Mouse (Mus musculus): ENCODE data around the gene Rreb1. TPM values are rescaled to one million over a fixed set of nuclear protein-coding genes. Genes with fewer than 3 reads are reported as not detected.

Rreb1 gene
- polyA plus RNA-seq, 1 experiment from 2014 or later = 9.0 TPM

DNA sequence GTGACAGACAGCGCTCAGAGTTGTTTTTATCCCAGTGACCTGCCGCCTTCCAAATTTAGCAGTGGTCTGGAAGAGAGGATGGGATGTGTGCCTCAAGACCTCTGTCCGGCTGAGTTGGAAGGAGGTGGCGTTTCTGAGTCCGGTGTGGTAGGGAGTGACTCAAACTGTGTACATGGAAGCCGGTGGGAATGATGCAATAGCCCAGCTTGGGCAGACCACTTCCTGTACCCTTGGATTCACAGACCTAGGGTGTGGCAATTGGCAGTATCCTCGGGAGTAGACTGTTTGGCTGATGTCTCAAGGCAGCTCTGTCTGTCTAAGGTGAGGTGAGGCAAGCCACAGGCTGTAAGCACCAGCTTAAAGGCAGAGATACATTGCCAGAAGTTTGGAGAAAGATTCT is 6.0 kb downstream of the Rreb1 start:
- no peaks in the 10 kb centered on the region; the same call in 1 of the 2 replicates for H3K4me1 ChIP-seq (replicated peaks; ENCODE audit: insufficient read depth, low read length)
- no peaks in the 10 kb centered on the region for H3K36me3 ChIP-seq (ENCODE audit: insufficient read depth, low read length)
- H3K9ac ChIP-seq (ENCODE audit: low read depth, low read length) = no peak overlapping the region
- no peak overlapping the region for H3K27ac ChIP-seq
- no peaks in the 10 kb centered on the region for H3K9me3 ChIP-seq (replicated peaks; ENCODE audit: low read length)
- ATAC-seq (replicated peaks; ENCODE audit: low FRiP score, low read depth) = no peak
- H3K4me2 ChIP-seq (ENCODE audit: low read length) = no peak overlapping the region
- no peak overlapping the region for H3K4me3 ChIP-seq (replicated peaks; ENCODE audit: low read depth, low read length)
- TF ChIP-seq CTCF (IDR thresholded peaks at IDR 0.05; ENCODE audit: low read depth) = no peak
- WGBS = 73% methylated on average over 7 of the region's 7 CpGs
- no peak for DNase-seq (ENCODE audit: low spot score)
- H3K27me3 ChIP-seq (ENCODE audit: insufficient read depth, low read length) = no peaks in the 10 kb centered on the region

DNA sequence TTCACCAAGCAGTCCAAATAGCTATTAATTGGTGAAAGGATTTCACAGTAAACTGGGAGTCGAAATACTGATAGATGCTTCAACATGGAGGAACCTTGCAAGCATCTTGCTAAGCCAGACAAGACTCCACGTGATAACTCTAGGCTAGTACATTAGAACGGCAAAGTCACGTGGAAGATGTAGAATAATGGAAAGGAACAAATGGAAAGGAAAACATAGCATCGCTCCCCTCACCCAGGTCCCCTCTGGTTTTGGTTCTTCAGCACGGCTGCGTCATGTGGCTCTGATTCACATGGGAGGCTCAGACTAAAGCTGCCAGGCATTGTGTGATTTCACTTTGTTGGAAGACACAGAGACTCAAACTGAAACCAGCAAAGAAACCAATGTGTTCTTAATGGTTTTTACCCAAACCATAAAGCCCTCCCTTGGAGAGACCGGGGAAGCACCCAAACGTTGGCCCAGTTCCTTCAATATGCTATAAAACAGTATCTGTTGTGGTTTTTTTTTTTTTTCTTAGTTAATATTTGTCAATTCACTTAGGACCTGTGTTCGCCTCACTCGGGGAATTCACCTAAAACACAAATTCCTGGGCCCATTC is 14.6 kb downstream of the Rreb1 start:
- Histone ChIP-seq H3K27ac (no peak overlapping the region), H3K4me1 (replicated peaks; ENCODE audit: insufficient read depth, low read length) (no peaks in the 10 kb centered on the region), H3K36me3 (ENCODE audit: insufficient read depth, low read length) (no peaks in the 10 kb centered on the region), H3K4me3 (replicated peaks; ENCODE audit: low read depth, low read length) (no peak overlapping the region), H3K27me3 (ENCODE audit: insufficient read depth, low read length) (no peaks in the 10 kb centered on the region), H3K9ac (ENCODE audit: low read depth, low read length) (no peak overlapping the region), H3K9me3 (replicated peaks; ENCODE audit: low read length) (no peaks in the 10 kb centered on the region), H3K4me2 (ENCODE audit: low read length) (no peak overlapping the region)
- ATAC-seq (replicated peaks; ENCODE audit: low FRiP score, low read depth) (no peak), DNase-seq (ENCODE audit: low spot score) (no peak)
- 87% methylated on average over 11 of the region's 11 CpGs for WGBS
- TF ChIP-seq CTCF (IDR thresholded peaks at IDR 0.05; ENCODE audit: low read depth) = no peak

DNA sequence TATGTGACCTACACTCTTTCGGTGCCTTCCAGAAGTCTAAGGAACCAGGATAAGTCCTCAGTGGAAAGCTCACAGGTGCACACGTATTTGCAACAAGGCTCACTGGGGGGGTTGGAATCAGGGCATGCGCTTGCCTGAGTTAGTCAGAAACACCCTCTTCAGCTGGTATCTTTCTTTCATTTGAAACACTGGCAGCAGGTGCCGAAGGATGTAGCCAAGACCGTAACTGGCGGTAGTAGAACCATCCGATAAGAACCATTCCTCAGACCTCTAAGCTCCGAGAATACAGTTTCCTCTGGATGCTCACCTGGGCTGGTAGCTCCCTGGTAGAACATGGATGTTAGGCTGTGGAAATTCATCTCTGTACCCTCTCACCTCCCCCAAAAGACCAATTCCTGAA is 20.6 kb downstream of the Rreb1 start:
- Histone ChIP-seq H3K27me3 (ENCODE audit: insufficient read depth, low read length) (no peaks in the 10 kb centered on the region), H3K9ac (ENCODE audit: low read depth, low read length) (no peak overlapping the region), H3K4me1 (replicated peaks; ENCODE audit: insufficient read depth, low read length) (no peaks in the 10 kb centered on the region), H3K4me3 (replicated peaks; ENCODE audit: low read depth, low read length) (no peak overlapping the region), H3K36me3 (ENCODE audit: insufficient read depth, low read length) (no peaks in the 10 kb centered on the region), H3K27ac (no peak overlapping the region), H3K4me2 (ENCODE audit: low read length) (no peak overlapping the region), H3K9me3 (replicated peaks; ENCODE audit: low read length) (no peaks in the 10 kb centered on the region)
- WGBS = 94% methylated on average over 8 of the region's 8 CpGs
- no peak for TF ChIP-seq CTCF (IDR thresholded peaks at IDR 0.05; ENCODE audit: low read depth)
- DNase-seq (ENCODE audit: low spot score) = no peak
- ATAC-seq (replicated peaks; ENCODE audit: low FRiP score, low read depth) = no peak

GRCm38 (mm10) chr13:37799413-37799812 is 21.2 kb downstream of the Rreb1 start:
- no peak for TF ChIP-seq CTCF (IDR thresholded peaks at IDR 0.05; ENCODE audit: low read depth)
- ATAC-seq (replicated peaks; ENCODE audit: low FRiP score, low read depth) (no peak), DNase-seq (ENCODE audit: low spot score) (no peak)
- no peaks in the 10 kb centered on the region for H3K36me3 ChIP-seq (ENCODE audit: insufficient read depth, low read length)
- no peak overlapping the region for H3K4me2 ChIP-seq (ENCODE audit: low read length)
- no peaks in the 10 kb centered on the region for H3K27me3 ChIP-seq (ENCODE audit: insufficient read depth, low read length)
- H3K9ac ChIP-seq (ENCODE audit: low read depth, low read length) = no peak overlapping the region
- H3K9me3 ChIP-seq (replicated peaks; ENCODE audit: low read length) = no peaks in the 10 kb centered on the region
- H3K27ac ChIP-seq = no peak overlapping the region
- no peaks in the 10 kb centered on the region for H3K4me1 ChIP-seq (replicated peaks; ENCODE audit: insufficient read depth, low read length)
- no peak overlapping the region for H3K4me3 ChIP-seq (replicated peaks; ENCODE audit: low read depth, low read length)
- WGBS = 84% methylated on average over 9 of the region's 9 CpGs

- Histone ChIP-seq H3K4me2 (ENCODE audit: low read length) (no peak overlapping the region), H3K36me3 (ENCODE audit: insufficient read depth, low read length) (no peaks in the 10 kb centered on the region), H3K27ac (no peak overlapping the region), H3K9me3 (replicated peaks; ENCODE audit: low read length) (no peaks in the 10 kb centered on the region), H3K4me3 (replicated peaks; ENCODE audit: low read depth, low read length) (no peak overlapping the region), H3K27me3 (ENCODE audit: insufficient read depth, low read length) (no peaks in the 10 kb centered on the region), H3K4me1 (replicated peaks; ENCODE audit: insufficient read depth, low read length) (no peaks in the 10 kb centered on the region), H3K9ac (ENCODE audit: low read depth, low read length) (no peak overlapping the region)
- 64% methylated on average over 11 of the region's 11 CpGs for WGBS
- no peak for TF ChIP-seq CTCF (IDR thresholded peaks at IDR 0.05; ENCODE audit: low read depth)
- DNase-seq (ENCODE audit: low spot score) (no peak), ATAC-seq (replicated peaks; ENCODE audit: low FRiP score, low read depth) (no peak)
Measured at GRCm38 (mm10) chr13:37801101-37802075, 23.2 kb downstream of the Rreb1 start.

- Histone ChIP-seq H3K4me1 (replicated peaks; ENCODE audit: insufficient read depth, low read length) (no peaks in the 10 kb centered on the region), H3K9ac (ENCODE audit: low read depth, low read length) (no peak overlapping the region), H3K27ac (no peak overlapping the region), H3K4me3 (replicated peaks; ENCODE audit: low read depth, low read length) (no peak overlapping the region), H3K36me3 (ENCODE audit: insufficient read depth, low read length) (no peaks in the 10 kb centered on the region), H3K27me3 (ENCODE audit: insufficient read depth, low read length) (no peaks in the 10 kb centered on the region), H3K9me3 (replicated peaks; ENCODE audit: low read length) (no peaks in the 10 kb centered on the region), H3K4me2 (ENCODE audit: low read length) (no peak overlapping the region)
- no peak for DNase-seq (ENCODE audit: low spot score)
- TF ChIP-seq CTCF (IDR thresholded peaks at IDR 0.05; ENCODE audit: low read depth) = no peak
- WGBS = 36% methylated on average over 6 of the region's 6 CpGs
- ATAC-seq (replicated peaks; ENCODE audit: low FRiP score, low read depth) = no peak
Measured at GRCm38 (mm10) chr13:37802246-37803003, 24.2 kb downstream of the Rreb1 start.
